Mouse (Mus musculus): ENCODE data around the gene Cilp.

DNA sequence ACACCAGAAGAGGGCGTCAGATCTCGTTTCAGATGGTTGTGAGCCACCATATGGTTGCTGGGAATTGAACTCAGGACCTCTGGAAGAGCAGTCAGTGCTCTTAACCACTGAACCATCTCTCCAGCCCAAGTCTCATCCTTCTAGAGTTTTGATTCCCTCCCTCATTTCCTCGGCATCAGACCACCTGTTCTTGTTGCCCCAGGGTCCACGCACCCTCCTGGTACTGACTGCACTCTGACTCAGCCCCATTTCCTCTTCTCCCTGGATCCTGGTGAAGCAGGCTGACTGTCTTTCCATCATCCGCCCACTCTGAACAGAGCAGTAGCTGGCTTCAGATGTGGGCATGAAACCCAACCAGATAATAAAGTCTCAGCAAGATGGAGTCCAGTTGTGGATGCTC lies 23.0 kb upstream of the Cilp start:
- TF ChIP-seq TCF12 (IDR thresholded peaks at IDR 0.05; ENCODE audit: insufficient read depth, poor library complexity, severe bottlenecking) (no peak), POLR2A (IDR thresholded peaks at IDR 0.05; ENCODE audit: insufficient read length, low read depth) (no peak), MYOG (IDR thresholded peaks at IDR 0.05; ENCODE audit: control insufficient read depth in 1 of 3, insufficient read depth in 1 of 3, insufficient read length in 2 of 3, low read depth in 2 of 3) (no peak), USF1 (IDR thresholded peaks at IDR 0.05; ENCODE audit: low read depth) (no peak), MAX (IDR thresholded peaks at IDR 0.05; ENCODE audit: low read depth) (no peak)

Data from myocyte (in vitro differentiated cells).